Mouse (Mus musculus) gastrocnemius, postnatal 14 days (tissue): Measurements from ENCODE around the gene Chil1. TPM values are rescaled to one million over a fixed set of nuclear protein-coding genes. Genes with fewer than 3 reads are reported as not detected.

Experiments used
- DNase-seq: peaks from one replicate; pipeline ENCODE4 v3.0.0; 2021; ENCODE audit warnings: mixed read lengths
- intact Hi-C: fragments of 180-260 bp; cut with DNase I; formaldehyde crosslinking; loops from one replicate; pipeline ENCODE4 v1.15.1; 2025; ENCODE audit warnings: low total_unique reads
- total RNA-seq, 2 experiments: library from RNA; stranded (reverse); gene quantifications; 2 replicates each; pipeline ENCODE4 v1.2.3; 2021

Gene Chil1
- total RNA-seq, 2 experiments from 2014 or later, result 1.4 to 2.0 TPM

DNA sequence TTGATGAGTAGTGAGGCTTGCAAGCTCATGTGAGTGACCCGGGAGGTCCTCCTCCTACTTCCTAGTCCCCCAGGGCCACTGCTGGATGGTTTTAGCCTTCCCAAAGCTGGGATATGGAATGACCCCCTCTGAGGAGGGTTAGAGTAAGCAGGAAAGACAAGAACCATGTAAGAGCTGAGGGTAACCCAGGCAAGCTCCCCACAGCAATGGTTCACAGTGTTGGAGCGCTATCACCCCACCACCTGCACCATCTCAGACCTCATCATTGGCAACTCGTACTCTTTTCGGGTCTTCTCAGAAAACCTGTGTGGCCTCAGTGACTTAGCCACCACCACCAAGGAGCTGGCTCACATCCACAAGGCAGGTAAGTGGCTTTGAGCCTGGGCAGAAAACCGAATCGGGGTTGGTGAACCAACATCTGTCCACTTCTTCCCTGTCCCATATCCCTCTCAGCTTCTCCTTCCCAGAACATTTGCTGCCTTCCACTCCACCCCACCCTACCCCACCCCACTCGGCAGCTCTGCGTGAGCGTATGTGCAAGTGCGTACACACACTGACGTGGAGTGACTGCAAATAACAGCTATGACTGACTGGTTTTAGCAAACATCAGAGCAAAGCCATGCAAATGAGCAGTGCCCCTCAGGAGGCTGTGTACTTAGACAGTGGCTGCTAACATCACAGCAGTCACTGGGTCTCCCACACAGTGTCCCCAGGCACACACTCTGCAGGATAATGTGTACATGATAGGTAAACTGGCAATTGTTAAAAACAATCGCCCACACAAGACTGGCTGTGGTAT is 16.4 kb downstream of the Chil1 start:
- intact Hi-C loops, result loop anchor here (5.0 kb wide), 1 partner anchor 46 kb away; no protein-coding TSS in a partner anchor
- no peak for DNase-seq

DNA sequence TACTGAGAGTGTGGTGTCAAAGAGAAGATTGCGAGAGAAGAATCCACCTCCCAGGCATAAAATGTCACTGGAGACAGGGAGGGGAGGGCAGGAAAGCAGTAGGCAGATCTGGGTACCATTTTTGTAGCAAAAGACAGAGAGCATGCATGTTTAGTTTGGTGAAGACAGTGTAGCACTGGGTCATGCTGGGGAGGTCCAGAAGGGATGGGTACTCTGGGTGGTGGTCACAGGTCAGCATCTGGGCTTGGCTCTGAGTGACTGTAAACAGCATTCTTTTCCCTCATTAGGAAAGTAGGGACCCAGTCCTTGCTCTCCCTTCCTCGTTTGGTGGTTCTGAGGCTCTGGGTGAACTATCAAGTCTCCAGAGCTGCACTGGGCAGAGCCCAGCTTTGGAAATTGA is 18.5 kb downstream of the Chil1 start:
- DNase-seq, result no peak
- intact Hi-C loops, result loop anchor here (5.0 kb wide), 2 partner anchors 37 to 122 kb away; partner anchors contain the start of gene Adora1

DNA sequence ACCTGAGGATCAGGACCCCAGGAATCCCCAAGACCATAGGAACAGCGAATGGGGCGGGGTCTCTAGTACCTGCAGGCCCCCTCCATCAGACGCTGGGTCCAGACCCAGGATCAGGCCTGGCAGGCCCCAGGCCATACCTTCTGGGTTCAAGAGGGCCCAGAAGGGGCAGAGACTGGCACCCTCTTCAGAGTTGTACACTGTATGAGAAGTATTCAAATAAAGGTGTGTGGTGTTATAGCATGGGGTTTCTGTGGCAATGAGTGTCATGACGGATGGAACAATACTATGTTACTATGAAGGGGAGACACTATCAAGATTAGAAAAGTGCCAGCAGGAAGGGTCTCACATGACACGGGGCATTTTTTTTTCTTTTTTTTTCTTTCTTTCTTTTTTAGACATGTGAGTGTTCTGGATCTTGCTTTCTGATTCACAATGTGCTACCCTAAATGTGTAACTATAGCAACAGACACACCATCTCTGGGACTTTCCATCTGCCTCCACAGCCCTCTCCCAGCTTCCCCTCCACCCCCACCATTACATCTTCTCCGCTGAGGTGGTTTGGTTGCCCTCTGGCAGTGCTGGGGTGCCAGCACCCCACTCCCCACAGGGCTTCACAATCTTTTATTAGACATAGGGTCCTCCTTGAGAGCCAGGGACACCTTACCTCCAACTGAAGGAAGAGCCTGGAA is 19.2 kb downstream of the Chil1 start:
- intact Hi-C loops, result loop anchor here (5.0 kb wide), 2 partner anchors 36 to 121 kb away; partner anchors contain the start of gene Adora1
- DNase-seq, result no peak

DNA sequence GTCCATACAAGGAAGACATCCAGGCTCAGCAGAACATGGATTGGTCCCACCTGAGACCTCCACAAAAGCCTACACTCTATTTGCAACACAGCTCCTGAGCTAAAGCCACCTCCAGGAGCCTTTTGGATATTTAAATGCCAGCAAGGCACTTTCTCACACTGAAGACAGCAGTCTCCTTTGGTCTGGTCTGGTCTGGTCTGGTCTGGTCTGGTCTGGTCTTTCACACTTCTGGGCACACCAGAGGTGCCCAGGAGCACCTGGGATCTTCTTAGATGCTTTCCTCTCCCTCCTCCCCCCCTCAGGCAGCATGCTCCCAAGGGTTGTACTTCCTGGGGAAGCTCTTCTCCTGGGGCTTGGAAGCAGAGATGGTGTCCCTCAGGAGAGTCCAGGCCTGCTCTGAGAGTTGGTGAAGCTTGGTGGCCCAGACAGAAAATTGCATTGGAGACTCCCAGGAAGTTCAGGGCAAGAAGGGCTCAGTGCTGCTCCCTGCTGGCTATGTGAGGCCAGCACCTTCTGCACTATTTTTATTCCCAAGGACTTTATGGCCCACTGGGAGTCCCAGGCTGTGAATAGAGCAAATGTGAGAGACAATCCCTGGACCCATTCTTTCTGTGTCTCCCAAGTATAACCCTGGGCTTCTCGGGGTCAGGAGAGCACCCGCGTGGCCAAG is 19.9 kb downstream of the Chil1 start:
- peak; percentile 63 for DNase-seq
- intact Hi-C loops, result loop anchor here (5.0 kb wide), 2 partner anchors 35 to 120 kb away; partner anchors contain the start of gene Adora1

DNA sequence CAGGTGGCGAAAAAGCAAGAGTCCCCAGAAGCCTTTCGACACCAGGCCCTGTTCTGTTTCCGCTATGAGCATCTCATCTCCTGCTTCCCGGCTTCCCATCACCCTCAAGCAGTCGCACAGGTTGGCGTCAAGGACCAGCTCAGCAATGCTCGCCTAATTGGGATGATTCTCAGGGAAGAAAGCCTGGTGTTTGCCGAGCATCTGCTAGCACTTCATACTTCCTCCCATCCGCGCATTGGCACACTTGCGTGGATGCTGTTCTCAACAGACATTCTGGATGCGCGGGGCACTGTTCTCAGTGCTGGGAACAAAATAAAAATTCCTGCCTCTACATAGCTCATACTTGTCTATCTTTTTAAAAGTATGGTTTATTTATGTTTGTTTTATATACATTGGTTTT is 22.3 kb downstream of the Chil1 start:
- intact Hi-C loops, result loop anchor here (5.0 kb wide), 2 partner anchors 33 to 118 kb away; partner anchors contain the start of gene Adora1

DNA sequence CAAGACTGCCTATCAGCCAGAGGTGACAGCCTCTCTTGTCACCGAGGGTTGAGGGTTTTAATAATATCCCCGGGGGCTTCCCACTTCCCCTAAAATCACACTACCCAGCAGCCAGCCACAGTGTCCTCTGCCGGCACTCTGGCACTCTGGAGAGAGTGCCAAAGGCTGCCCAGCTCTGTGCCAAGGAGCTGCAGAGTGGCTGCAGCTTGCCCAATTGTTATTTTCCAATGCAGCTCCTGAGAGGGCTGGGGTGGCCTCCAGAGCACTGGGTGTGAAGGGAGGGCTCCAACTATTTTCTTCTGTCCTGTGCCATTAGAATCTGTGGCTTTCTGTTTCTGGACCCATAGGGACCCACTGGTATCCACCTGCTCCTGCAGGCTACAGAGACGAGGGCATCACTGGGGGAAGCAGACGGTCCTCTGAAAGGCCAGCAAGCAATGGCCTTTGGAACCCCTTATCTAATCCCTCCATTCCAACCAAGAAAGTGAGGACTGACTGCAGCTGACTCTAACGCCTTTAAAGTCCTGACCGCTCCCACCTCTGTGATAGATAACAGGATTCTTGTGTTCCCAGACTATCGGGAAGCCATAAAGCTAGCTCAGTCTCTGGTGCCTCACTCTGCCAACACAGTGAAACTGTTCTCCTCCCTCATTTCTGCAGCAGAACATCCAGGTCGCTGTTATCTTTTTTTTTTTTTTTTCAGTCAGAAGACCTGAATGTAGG is 23.5 kb downstream of the Chil1 start:
- intact Hi-C loops, result no loop called here
- peak; percentile 38 for DNase-seq

More for the DNA sequence above, 22.3 kb downstream of the Chil1 start:
- no peak for DNase-seq

DNA sequence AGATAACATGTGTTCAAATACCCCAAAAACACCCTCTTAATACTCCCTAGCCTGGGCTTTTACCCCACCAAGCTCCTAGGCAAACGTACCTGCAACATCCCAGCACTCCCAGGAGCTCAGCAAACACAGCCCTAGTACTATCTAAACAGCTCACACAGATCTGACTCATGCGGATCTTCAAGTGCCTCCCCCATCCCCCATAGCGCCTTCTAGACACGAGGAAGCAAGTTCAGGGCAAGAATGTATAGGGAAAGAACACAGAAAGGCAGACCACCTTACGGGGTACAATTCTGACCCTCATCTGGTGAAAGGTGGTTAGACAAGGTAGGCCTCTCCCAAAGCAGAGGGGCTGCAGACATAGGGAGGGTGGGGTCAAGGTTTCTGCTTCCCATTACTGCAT is 24.1 kb downstream of the Chil1 start:
- no peak for DNase-seq
- intact Hi-C loops, result no loop called here

DNA sequence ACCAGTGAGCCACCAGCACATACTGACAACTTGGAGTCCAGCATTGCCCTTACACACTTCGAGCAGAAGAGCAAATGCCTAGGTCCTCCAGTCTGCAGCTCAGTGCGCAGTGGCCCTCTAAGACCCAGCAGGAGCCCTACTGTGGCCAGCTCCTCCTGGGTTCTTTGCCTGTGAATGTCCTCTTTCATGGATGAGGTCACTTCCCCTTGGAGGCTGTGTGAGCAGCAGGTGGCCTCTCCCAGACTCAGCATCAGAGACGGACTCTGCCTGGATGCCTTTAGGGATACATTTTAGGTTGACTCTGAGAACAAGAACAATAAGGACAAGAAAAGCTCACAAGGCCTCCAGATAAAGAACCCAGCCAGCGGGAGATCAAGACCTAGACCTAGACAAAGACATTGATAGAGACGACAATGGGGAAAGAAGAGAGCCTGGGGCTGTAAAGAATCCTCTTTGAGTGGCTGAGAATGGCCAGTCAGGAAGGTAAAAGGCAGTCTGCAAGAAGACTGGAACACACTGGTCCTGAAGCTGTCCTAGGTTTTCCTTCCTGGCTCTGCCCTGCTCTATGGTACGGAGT is 28.3 kb downstream of the Chil1 start:
- DNase-seq, result no peak
- intact Hi-C loops, result no loop called here

DNA sequence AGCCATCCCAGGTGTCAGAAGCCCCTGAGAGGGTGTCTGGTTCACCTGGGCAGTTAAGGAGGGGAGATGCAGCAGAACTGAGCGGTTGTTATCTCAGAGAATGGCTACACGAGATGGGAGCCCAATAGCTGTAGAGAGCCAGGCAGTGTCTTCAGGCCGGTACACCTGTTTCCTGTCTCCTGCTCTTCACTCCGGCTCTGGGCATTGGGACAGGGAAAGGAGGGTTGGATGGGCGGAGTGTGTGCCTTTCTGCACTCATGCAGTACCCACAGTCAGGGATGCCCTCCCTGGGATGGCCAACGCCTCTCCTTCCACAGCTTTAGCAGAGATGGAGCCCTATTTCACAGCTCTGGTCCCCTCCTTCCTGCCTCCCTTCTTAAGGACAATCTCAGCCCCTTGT is 29.1 kb downstream of the Chil1 start:
- intact Hi-C loops, result no loop called here

DNA sequence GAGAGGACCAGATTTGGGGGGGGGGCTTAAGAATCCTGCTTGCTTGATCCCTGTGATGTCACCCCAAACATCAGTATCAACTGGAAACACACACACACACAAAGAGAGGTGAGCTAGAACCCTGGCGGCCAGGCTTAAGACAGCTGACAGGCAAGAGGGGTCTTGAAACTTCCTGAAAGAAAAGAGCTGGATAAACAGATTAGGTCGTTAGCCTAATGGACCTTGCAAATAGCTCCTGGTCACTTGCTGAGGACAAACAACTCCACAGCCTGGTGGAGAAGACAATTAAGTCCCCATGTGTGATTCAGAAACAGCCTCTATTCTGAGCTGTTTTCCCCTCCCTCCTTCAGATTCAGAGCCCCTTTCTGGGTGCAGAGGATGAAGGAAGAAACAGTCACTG is 29.7 kb downstream of the Chil1 start:
- DNase-seq, result no peak
- intact Hi-C loops, result no loop called here

More for the DNA sequence above, 29.1 kb downstream of the Chil1 start:
- no peak for DNase-seq

DNA sequence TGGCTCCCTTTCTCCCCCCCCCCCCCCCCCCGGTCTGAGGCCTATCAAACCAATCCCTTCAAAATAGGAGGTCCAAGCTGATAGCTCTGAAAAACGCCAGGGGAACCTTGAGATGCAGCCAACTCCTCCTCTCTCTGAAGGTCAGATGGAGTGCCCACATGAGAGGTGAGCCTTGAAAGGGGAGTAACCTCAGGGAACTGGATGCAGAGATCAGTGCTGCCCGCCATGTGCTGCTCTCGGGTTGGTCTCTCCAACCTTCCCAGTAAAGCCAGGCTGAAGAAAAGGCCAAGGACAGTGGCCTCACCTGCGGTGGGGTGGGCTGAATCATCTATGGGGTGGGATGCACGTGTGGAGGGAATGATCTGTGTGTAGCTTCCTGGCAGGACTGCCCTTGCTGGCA is 30.4 kb downstream of the Chil1 start:
- intact Hi-C loops, result no loop called here

DNA sequence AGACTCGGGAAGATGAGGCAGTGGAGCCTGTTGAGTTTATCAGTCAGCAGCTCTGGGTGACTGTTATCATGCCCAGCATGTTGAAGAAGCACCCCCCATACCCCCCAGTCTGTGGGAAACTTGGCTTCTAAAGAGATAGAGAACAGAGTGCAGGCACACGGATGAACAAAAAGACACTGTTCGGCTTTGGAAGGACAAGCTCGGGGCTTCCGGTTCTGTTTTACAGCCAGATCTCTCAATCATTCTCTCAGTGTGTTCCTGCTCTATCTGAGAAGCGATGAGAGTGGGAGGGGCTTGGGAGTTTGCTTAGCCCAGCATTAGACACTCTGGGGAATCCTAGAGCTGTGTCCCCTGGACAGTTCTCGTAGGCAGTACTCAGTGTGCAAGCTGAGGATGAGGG is 31.4 kb downstream of the Chil1 start:
- DNase-seq, result no peak
- intact Hi-C loops, result no loop called here

More for the DNA sequence above, 30.4 kb downstream of the Chil1 start:
- no peak for DNase-seq

DNA sequence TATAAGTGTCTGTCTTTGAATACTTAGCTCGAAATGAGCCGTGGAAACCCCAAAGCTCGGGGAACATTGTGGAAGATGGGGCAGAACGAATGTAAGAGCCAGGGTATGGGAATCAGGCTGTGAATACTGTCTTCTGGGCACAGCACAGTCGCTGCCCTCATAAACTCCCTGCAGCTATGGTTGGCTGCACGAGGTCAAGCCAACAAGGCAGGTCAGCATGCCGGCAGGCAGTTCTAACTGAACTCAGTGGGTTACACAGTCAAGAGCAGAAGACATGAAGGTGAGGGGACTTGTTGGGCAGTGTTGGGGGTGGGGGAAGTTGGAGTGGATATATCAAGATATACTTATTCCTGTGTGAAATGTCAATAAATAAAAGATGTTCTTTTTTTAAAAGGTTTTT is 33.1 kb downstream of the Chil1 start:
- intact Hi-C loops, result no loop called here
- DNase-seq, result no peak

DNA sequence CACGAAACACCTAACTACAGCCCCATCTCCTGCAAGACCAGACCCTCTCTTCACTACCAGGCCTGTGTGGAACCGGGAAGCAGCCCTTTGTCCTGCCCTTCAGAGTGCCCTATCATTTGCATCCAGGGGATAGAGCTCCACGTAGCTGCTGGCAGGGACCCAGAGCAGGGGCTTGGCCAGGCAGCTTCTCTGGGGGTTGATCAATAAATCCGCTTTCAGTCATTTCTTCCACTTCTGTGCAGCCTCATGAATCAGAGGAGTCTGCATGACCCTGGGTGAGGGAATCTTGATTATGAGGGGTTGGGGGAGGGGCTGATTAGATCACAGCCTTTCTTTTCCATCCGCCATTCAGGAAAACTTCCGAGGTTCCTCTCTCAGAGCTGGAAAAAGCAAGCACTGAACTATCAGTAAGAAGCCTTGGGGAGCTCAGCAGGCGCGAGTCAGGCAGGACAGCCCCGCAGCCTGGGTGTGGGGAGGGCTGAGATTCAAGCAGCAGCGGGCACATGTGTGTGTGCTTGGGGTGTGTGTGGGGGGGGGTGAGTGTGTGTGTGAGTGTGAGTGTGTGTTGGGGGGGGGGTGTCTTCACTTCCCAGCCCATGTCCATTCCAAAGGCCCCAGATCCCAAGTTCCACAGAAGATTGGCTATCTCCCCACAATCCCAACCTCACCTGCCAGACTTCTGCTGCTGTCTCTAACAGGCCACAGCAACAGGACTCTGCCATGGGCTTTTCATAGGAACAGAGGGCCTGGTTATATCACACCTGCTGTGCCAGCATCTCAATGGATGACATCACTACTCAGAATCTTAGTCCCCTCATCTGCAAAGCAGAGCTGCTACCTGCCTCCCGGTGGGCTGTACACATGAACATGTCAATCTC is 34.0 kb downstream of the Chil1 start:
- no peak for DNase-seq
- intact Hi-C loops, result no loop called here

DNA sequence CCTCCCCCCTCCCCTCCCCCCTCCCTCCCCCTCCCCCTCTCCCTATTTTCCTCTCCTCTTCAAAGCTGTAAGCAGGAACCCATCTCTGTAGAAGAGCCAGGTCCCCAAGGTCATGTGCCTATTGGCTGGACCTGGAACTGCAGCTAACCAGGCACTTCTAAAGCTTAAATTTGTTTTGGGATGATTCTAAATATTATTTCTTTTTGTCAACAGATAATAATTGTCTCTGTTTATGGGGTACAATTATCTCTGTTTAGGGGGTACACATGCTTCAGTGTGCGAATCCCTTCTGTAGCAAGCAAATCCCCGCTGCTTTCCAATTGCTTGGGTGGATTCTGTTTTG is 34.6 kb downstream of the Chil1 start:
- intact Hi-C loops, result no loop called here
- DNase-seq, result no peak

DNA sequence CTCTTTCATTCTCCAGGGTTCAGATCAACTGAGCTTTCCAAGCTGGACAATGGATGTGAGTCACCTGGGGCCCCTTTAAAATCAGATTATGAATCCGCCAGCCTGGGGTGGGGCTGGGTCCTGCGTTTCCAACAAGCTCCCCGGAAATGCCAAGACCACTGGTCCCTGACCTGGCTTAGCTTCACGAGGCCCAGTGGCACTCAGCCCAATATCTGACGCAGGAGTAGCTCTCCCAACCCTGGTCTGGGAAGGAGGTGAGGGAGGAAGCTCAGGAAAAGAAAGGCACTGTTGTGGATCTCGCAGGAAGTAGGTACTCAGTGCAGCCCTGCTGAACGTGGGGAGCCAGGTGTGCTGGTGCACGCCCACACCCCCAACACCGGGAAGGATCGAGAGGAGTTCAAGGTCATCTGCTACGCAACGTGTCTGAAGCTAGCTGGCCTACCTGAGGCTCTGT is 35.1 kb downstream of the Chil1 start:
- DNase-seq, result no peak
- intact Hi-C loops, result no loop called here

DNA sequence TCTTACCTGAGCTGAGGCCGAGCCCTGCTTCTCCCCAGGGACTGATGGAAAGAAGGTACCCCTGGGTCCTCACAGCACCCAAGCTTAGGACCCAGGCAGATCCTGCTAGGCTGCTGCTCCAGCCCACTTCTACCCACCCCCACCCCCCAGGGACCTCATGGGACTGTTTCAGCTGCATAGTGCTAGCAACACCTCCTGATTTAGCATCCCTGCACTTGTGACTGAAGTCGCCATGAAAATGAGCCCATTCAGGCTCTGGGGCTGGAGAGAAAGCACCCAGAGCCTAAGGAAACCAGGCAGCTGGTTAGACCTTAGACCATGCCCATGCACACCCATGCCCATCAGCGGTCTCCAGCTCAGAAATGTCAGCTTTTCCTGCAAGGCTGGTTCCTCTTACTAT is 36.0 kb downstream of the Chil1 start:
- intact Hi-C loops, result no loop called here
- no peak for DNase-seq

DNA sequence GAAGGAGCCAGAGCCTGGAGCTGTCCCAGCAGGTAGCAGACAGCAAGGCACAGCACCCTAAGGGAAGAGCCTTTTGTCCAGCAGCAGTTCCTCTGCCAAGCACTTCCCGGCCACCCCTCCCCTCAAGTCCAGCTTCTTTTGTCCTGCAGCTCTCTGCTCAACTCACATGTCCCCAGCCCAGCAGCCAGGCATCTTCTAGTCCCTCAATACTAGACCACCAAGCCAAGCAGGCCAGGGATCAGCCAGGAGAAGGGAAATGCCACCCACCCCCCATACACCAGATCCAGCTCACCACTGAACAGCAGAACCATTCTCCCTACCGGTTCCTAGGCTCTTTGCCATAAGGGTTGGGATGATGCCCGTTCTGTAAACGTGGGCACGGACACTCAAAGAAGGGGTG is 37.6 kb downstream of the Chil1 start:
- DNase-seq, result no peak
- intact Hi-C loops, result no loop called here
